Mouse (Mus musculus): Measurements from ENCODE around the gene Rmi2. TPM values are rescaled to one million over a fixed set of nuclear protein-coding genes. Genes with fewer than 3 reads are reported as not detected.

Rmi2 gene
- total and polyA plus RNA-seq, 2 experiments from 2014 or later = 0.35 to 0.76 TPM

GRCm38 (mm10) chr16:10879467-10879866 is 44.6 kb downstream of the Rmi2 start:
- Histone ChIP-seq H3K36me3 (ENCODE audit: insufficient read depth) (no peaks in the 10 kb centered on the region), H3K27me3 (ENCODE audit: insufficient read depth, low read length) (no peaks in the 10 kb centered on the region), H3K9me3 (ENCODE audit: low read length) (no peaks in the 10 kb centered on the region), H3K27ac (ENCODE audit: low read depth, low read length) (no peak overlapping the region), H3K9ac (no peak overlapping the region), H3K4me2 (ENCODE audit: low read depth) (no peak overlapping the region), H3K4me1 (ENCODE audit: insufficient read depth) (no peaks in the 10 kb centered on the region), H3K4me3 (ENCODE audit: low read depth, low read length) (no peak overlapping the region)
- ATAC-seq (no peak; the same call in 1 of the 2 replicates), DNase-seq (peak; percentile 60)
- WGBS = 100% methylated on average over 1 of the region's 1 CpGs
- TF ChIP-seq CTCF (IDR thresholded peaks at IDR 0.05; ENCODE audit: low read depth) = peak; percentile 87

- ATAC-seq = peak; percentile 72
- Histone ChIP-seq H3K27ac (ENCODE audit: low read depth, low read length) (no peak overlapping the region), H3K4me2 (ENCODE audit: low read depth) (no peak overlapping the region), H3K27me3 (ENCODE audit: insufficient read depth, low read length) (no peaks in the 10 kb centered on the region), H3K9ac (no peak overlapping the region), H3K4me3 (ENCODE audit: low read depth, low read length) (no peak overlapping the region), H3K9me3 (ENCODE audit: low read length) (no peaks in the 10 kb centered on the region), H3K36me3 (ENCODE audit: insufficient read depth) (no peaks in the 10 kb centered on the region), H3K4me1 (ENCODE audit: insufficient read depth) (no peaks in the 10 kb centered on the region)
- WGBS = 48% methylated on average over 4 of the region's 4 CpGs
- peak; percentile 24 for DNase-seq
- no peak for TF ChIP-seq CTCF (IDR thresholded peaks at IDR 0.05; ENCODE audit: low read depth)
Measured at GRCm38 (mm10) chr16:10881231-10881962, 46.5 kb downstream of the Rmi2 start.

GRCm38 (mm10) chr16:10887436-10887835 is 52.6 kb downstream of the Rmi2 start:
- no peaks in the 10 kb centered on the region for H3K36me3 ChIP-seq (ENCODE audit: insufficient read depth)
- ATAC-seq (no peak), DNase-seq (no peak)
- H3K4me3 ChIP-seq (ENCODE audit: low read depth, low read length) = no peak overlapping the region
- no peaks in the 10 kb centered on the region for H3K27me3 ChIP-seq (ENCODE audit: insufficient read depth, low read length)
- H3K9ac ChIP-seq = no peak overlapping the region
- no peaks in the 10 kb centered on the region for H3K9me3 ChIP-seq (ENCODE audit: low read length)
- H3K4me2 ChIP-seq (ENCODE audit: low read depth) = no peak overlapping the region
- TF ChIP-seq CTCF (IDR thresholded peaks at IDR 0.05; ENCODE audit: low read depth) = no peak
- 88% methylated on average over 2 of the region's 2 CpGs for WGBS
- no peaks in the 10 kb centered on the region for H3K4me1 ChIP-seq (ENCODE audit: insufficient read depth)
- H3K27ac ChIP-seq (ENCODE audit: low read depth, low read length) = no peak overlapping the region

GRCm38 (mm10) chr16:10890363-10890762 is 55.5 kb downstream of the Rmi2 start:
- Histone ChIP-seq H3K27ac (ENCODE audit: low read depth, low read length) (no peak overlapping the region), H3K36me3 (ENCODE audit: insufficient read depth) (no peaks in the 10 kb centered on the region), H3K4me1 (ENCODE audit: insufficient read depth) (no peaks in the 10 kb centered on the region), H3K4me2 (ENCODE audit: low read depth) (no peak overlapping the region), H3K9ac (no peak overlapping the region), H3K9me3 (ENCODE audit: low read length) (no peaks in the 10 kb centered on the region), H3K4me3 (ENCODE audit: low read depth, low read length) (no peak overlapping the region), H3K27me3 (ENCODE audit: insufficient read depth, low read length) (no peaks in the 10 kb centered on the region)
- no peak for DNase-seq
- WGBS = 83% methylated on average over 3 of the region's 3 CpGs
- peak; percentile 69 for TF ChIP-seq CTCF (IDR thresholded peaks at IDR 0.05; ENCODE audit: low read depth)
- ATAC-seq = peak; percentile 50; the same call in 1 of the 2 replicates

- no peak overlapping the region for H3K4me3 ChIP-seq (ENCODE audit: low read depth, low read length)
- WGBS = 73% methylated on average over 4 of the region's 4 CpGs
- H3K36me3 ChIP-seq (ENCODE audit: insufficient read depth) = no peaks in the 10 kb centered on the region
- no peak overlapping the region for H3K27ac ChIP-seq (ENCODE audit: low read depth, low read length)
- ATAC-seq (no peak), DNase-seq (no peak)
- H3K9ac ChIP-seq = no peak overlapping the region
- no peak for TF ChIP-seq CTCF (IDR thresholded peaks at IDR 0.05; ENCODE audit: low read depth)
- no peaks in the 10 kb centered on the region for H3K27me3 ChIP-seq (ENCODE audit: insufficient read depth, low read length)
- no peak overlapping the region for H3K4me2 ChIP-seq (ENCODE audit: low read depth)
- no peaks in the 10 kb centered on the region for H3K4me1 ChIP-seq (ENCODE audit: insufficient read depth)
- no peaks in the 10 kb centered on the region for H3K9me3 ChIP-seq (ENCODE audit: low read length)
Measured at GRCm38 (mm10) chr16:10893161-10893560, 58.3 kb downstream of the Rmi2 start.

- no peak overlapping the region for H3K27ac ChIP-seq (ENCODE audit: low read depth, low read length)
- ATAC-seq (no peak), DNase-seq (no peak)
- no peaks in the 10 kb centered on the region for H3K9me3 ChIP-seq (ENCODE audit: low read length)
- H3K4me1 ChIP-seq (ENCODE audit: insufficient read depth) = no peaks in the 10 kb centered on the region
- no peaks in the 10 kb centered on the region for H3K36me3 ChIP-seq (ENCODE audit: insufficient read depth)
- 56% methylated on average over 3 of the region's 3 CpGs for WGBS
- H3K9ac ChIP-seq = no peak overlapping the region
- H3K4me2 ChIP-seq (ENCODE audit: low read depth) = no peak overlapping the region
- H3K27me3 ChIP-seq (ENCODE audit: insufficient read depth, low read length) = no peaks in the 10 kb centered on the region
- TF ChIP-seq CTCF (IDR thresholded peaks at IDR 0.05; ENCODE audit: low read depth) = no peak
- H3K4me3 ChIP-seq (ENCODE audit: low read depth, low read length) = no peak overlapping the region
Measured at GRCm38 (mm10) chr16:10895906-10896305, 61.0 kb downstream of the Rmi2 start.

GRCm38 (mm10) chr16:10897372-10897771 is 62.5 kb downstream of the Rmi2 start:
- Histone ChIP-seq H3K4me2 (ENCODE audit: low read depth) (no peak overlapping the region), H3K27ac (ENCODE audit: low read depth, low read length) (no peak overlapping the region), H3K4me3 (ENCODE audit: low read depth, low read length) (no peak overlapping the region), H3K9me3 (ENCODE audit: low read length) (no peaks in the 10 kb centered on the region), H3K36me3 (ENCODE audit: insufficient read depth) (no peaks in the 10 kb centered on the region), H3K4me1 (ENCODE audit: insufficient read depth) (no peaks in the 10 kb centered on the region), H3K27me3 (ENCODE audit: insufficient read depth, low read length) (no peaks in the 10 kb centered on the region), H3K9ac (no peak overlapping the region)
- peak; percentile 36; the same call in 1 of the 2 replicates for ATAC-seq
- no peak for DNase-seq
- TF ChIP-seq CTCF (IDR thresholded peaks at IDR 0.05; ENCODE audit: low read depth) = no peak
- WGBS = 44% methylated on average over 6 of the region's 6 CpGs

Measured in forebrain, postnatal 0 days (tissue).